Mouse (Mus musculus) embryonic stem cell, embryonic (primary cell): ENCODE data around the gene Ccnl2.

ENCODE experiments used
- CTCF ChIA-PET, 4 experiments: fragments of 300-600 bp in 2 of 4; fragments of 350-600 bp in 2 of 4; sonication (Branson Sonifier 250); formaldehyde crosslinking; loops; one replicate each; lab custom pipeline; 2022; ENCODE audit warnings: inconsistent platforms in 2 of 4; lab: Charles Lee
- POLR2A ChIA-PET, 4 experiments: fragments of 300-600 bp in 2 of 4; fragments of 350-600 bp in 2 of 4; sonication (Branson Sonifier 250); formaldehyde crosslinking; loops; one replicate each; lab custom pipeline; 2022; ENCODE audit warnings: antibody characterized with exemption in 4 of 4, inconsistent platforms in 1 of 4; lab: Charles Lee

The Ccnl2 gene

GRCm38 (mm10) chr4:155856071-155856470, 43.8 kb downstream of the Ccnl2 start:
- CTCF ChIA-PET: interaction anchor here in 2 of 4 experiments (0.6 kb wide), 2 partner anchors 24 to 147 kb away, joined by 5 to 13 read pairs; no protein-coding TSS in a partner anchor
- POLR2A ChIA-PET: interaction anchor here in 2 of 4 experiments (0.6 to 3.9 kb wide), 4 partner anchors 12 to 173 kb away, joined by 3 to 16 read pairs (median 5); partner anchors contain the start of genes Cptp (in 1 of the 2) and Ints11 (in 1 of the 2)

GRCm38 (mm10) chr4:155856881-155857280, 44.6 kb downstream of the Ccnl2 start:
- ChIA-PET POLR2A (interaction anchor here in 1 of 4 experiments (1.1 kb wide), 1 partner anchor 40 kb away, joined by 7 read pairs; no protein-coding TSS in a partner anchor), CTCF (no interaction called here)

- CTCF ChIA-PET: interaction anchor here (1.0 to 1.5 kb wide), 5 partner anchors 10 to 46 kb away, joined by 3 to 7 read pairs (median 3); partner anchors contain the start of genes Cptp (in 2 of the 4) and Ints11 (in 2 of the 4)
- POLR2A ChIA-PET: interaction anchor here (0.6 to 3.1 kb wide), 16 partner anchors 10 to 376 kb away, joined by 3 to 20 read pairs (median 4); partner anchors contain the start of genes Aurkaip1 (in 2 of the 4), Cptp (in 2 of the 4), Dvl1 (in 2 of the 4) and Ints11 (in 2 of the 4)
Measured at GRCm38 (mm10) chr4:155859318-155859717, 47.0 kb downstream of the Ccnl2 start.

- CTCF ChIA-PET: no interaction called here
- POLR2A ChIA-PET: interaction anchor here in 2 of 4 experiments (0.6 to 1.7 kb wide), 3 partner anchors 8 to 58 kb away, joined by 3 read pairs; no protein-coding TSS in a partner anchor
Measured at GRCm38 (mm10) chr4:155861787-155862186, 49.5 kb downstream of the Ccnl2 start.

- POLR2A ChIA-PET: interaction anchor here in 1 of 4 experiments (1.2 to 3.6 kb wide), 2 partner anchors 23 kb away, joined by 6 to 14 read pairs; partner anchors contain the start of gene Mxra8
- CTCF ChIA-PET: interaction anchor here in 1 of 4 experiments (0.8 kb wide), 1 partner anchor 92 kb away, joined by 3 read pairs; no protein-coding TSS in a partner anchor
Measured at GRCm38 (mm10) chr4:155863001-155863400, 50.7 kb downstream of the Ccnl2 start, which contains the start of gene Tas1r3. Gene Tas1r3 (minus strand): TSS chr4:155863362.

GRCm38 (mm10) chr4:155868614-155869298, 56.5 kb downstream of the Ccnl2 start:
- ChIA-PET CTCF (interaction anchor here in 2 of 4 experiments (0.5 to 1.7 kb wide), 7 partner anchors 10 to 100 kb away, joined by 3 to 7 read pairs (median 4); no protein-coding TSS in a partner anchor), POLR2A (interaction anchor here in 3 of 4 experiments (0.6 to 3.3 kb wide), 38 partner anchors 8 to 241 kb away, joined by 3 to 16 read pairs (median 4); partner anchors contain the start of genes Ube2j2 (in 2 of the 3), 9430015G10Rik (in 1 of the 3), Acap3 (in 1 of the 3) and Atad3a (in 1 of the 3))

- POLR2A ChIA-PET: interaction anchor here (0.6 to 3.3 kb wide), 44 partner anchors 8 to 332 kb away, joined by 3 to 16 read pairs (median 4); partner anchors contain the start of genes 9430015G10Rik (in 1 of the 4), Acap3 (in 1 of the 4), Atad3a (in 1 of the 4) and Ccnl2 (in 1 of the 4)
- CTCF ChIA-PET: interaction anchor here in 2 of 4 experiments (0.5 to 1.7 kb wide), 7 partner anchors 10 to 99 kb away, joined by 3 to 7 read pairs (median 4); no protein-coding TSS in a partner anchor
Measured at GRCm38 (mm10) chr4:155869317-155870033, 57.2 kb downstream of the Ccnl2 start, which contains the start of the genes Cptp and Ints11. Gene Cptp (minus strand): TSS chr4:155869440. Gene Ints11 (plus strand): TSS chr4:155869546.

- ChIA-PET CTCF (interaction anchor here in 1 of 4 experiments (0.5 kb wide), 1 partner anchor 23 kb away, joined by 3 read pairs; no protein-coding TSS in a partner anchor), POLR2A (interaction anchor here in 2 of 4 experiments (1.1 to 3.3 kb wide), 3 partner anchors 12 to 23 kb away, joined by 3 to 10 read pairs (median 4); no protein-coding TSS in a partner anchor)
Measured at GRCm38 (mm10) chr4:155871404-155871803, 59.1 kb downstream of the Ccnl2 start.
